Mouse (Mus musculus) thymus, adult 2 months (tissue): ENCODE data around the gene Tmprss7.

Experiments used
- CTCF ChIP-seq: fragments of 200-500 bp; IDR thresholded peaks from 2 replicates; pipeline ENCODE4 v1.5.1; 2012; ENCODE audit warnings: mild to moderate bottlenecking, control low read depth, low read length, moderate library complexity, borderline replicate concordance; ENCODE audit not compliant: control insufficient read depth, poor library complexity, insufficient read depth; ENCODE audit errors: extremely low read depth
- POLR2A ChIP-seq: fragments of 200-500 bp; IDR thresholded peaks from 2 replicates; pipeline ENCODE4 v1.6.1; 2012; ENCODE audit warnings: mild to moderate bottlenecking, low read length, control low read depth, moderate library complexity; ENCODE audit not compliant: control insufficient read depth, poor library complexity, insufficient read depth; ENCODE audit errors: extremely low read depth

DNA sequence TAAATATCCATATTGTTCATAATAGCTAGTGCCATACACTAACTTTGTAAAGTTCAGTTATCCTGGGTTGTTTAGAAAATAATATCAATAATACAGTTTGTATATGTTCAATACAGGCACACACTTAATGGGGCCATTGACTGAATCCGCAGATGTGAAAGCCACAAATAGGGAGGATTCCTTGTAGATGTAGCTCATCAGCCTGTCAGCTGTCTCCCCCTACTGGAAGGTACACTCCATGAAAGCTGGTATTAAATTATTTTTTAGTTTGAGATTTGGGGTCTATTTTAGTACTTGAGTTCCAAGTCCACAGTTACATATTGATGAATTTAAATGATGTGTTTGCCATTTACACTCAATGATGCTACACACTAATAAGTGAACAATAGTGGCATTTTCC is 17.0 kb downstream of the Tmprss7 start:
- no peak for TF ChIP-seq CTCF
- no peak for TF ChIP-seq POLR2A
